Mouse (Mus musculus) megakaryocyte, adult 5-6 weeks (primary cell): ENCODE results near the gene Vtcn1. TPM values are rescaled to one million over a fixed set of nuclear protein-coding genes. Genes with fewer than 3 reads are reported as not detected.
"Not testable (repeated sequence)": the region's sequence is repeated elsewhere in the genome, so short reads cannot be mapped to it uniquely, and the experiment has no call there.

Source experiments
- ATAC-seq: 2 replicates; pipeline ENCODE4 v1.8.0; 2016; ENCODE audit warnings: mild to moderate bottlenecking, inconsistent platforms; ENCODE audit not compliant: poor library complexity, severe bottlenecking
- total RNA-seq, 2 experiments: library from RNA; stranded (forward) in 1 of 2; stranded (reverse) in 1 of 2; fragments of 153-499, 151-499 nt in 1 of 2; fragments of 221-1000, 200-1000 nt in 1 of 2; gene quantifications; 2 replicates each; pipeline versions ENCODE4 v1.2.3 to v1.2.4; 2015 to 2017

Gene Vtcn1
- not detected in 2 replicates for total RNA-seq (2015)
- total RNA-seq (2017): not detected in 2 replicates

GRCm38 (mm10) chr3:100825225-100825965, at the start of gene Vtcn1:
Vtcn1 (plus strand) TSS chr3:100825459.
- no peak for ATAC-seq

- ATAC-seq: no peak
These were observed 48.3 kb upstream of the Vtcn1 start for GRCm38 (mm10) chr3:100776967-100777366.

GRCm38 (mm10) chr3:100777568-100777967, 47.7 kb upstream of the Vtcn1 start:
- no peak for ATAC-seq

DNA sequence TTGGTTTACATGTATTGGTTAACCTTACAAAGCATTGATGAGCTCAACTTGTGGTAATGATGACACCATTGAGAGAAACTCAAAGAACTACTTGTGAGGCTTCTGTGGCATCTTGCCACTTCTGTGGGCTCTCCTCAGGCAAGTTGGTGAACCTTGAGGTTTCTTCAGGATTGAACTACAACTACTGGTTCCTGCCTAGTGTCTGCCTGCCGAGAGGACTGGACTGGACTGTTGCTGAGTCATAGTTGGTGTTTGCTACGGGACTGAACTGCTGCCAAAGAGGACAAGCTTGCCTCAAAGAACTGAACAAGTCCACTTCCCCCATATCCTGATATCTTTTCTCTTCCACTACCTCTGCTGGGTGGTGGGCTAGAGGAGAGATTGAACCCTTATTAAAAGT, 39.2 kb upstream of the Vtcn1 start:
- no peak for ATAC-seq

DNA sequence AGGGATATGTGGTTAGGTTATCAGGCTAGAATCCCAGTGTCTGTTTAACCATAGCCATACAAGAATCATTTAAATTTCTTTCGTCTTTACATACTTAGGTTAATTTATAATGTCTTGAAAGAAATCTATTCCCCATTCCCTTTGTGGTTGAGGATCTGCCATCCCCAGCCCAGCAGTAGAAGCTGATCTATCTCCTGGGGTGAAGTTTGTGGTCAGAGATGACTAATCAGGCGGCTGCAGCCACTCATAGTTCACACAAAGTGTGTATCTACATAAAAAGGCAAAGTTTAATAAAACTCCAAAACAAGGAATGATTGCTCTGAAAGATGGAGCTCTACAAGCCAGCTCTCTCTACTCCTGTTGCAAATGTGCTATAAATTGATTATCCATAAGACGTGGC, 33.6 kb upstream of the Vtcn1 start:
- no peak for ATAC-seq

DNA sequence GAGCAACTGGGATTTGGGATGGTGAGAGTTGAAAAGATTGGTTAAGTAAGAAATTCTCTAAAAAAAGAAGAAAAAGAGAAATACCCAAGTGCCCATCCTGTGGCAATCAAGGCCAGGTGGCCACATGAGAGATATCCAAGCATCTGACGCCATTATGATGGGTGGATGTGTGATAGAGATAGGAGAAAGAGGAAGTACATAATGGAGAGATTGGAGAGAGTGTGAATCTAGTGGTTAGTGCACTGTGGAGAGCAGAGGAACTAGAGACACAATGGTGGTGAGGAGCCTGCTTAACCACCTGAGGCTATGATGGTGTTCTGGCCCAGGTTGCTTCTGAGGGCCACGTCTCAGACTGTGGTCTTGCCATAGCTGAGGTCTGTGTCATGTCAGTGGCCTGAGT, 31.9 kb upstream of the Vtcn1 start:
- peak; percentile 56 for ATAC-seq

DNA sequence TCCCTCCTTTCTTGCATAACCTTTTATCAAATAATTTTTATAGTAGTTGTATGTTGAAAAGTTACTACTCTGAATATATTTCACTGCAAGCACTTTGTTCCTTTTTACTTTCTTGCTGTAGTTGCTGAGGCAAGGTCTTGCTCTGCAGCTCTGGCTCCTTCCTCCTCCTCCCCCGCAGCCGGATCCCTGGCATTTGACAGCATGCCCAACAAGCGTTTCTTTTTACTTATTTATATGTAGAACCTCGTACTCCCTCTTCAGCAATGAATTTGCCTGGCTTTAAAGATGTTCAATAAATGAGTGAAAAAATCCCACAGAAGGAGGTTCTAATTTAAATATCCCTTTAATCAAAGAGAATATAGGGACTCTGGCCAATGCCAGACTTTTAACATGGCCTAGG, 28.7 kb upstream of the Vtcn1 start:
- no peak for ATAC-seq

- ATAC-seq: no peak
These were observed 27.8 kb upstream of the Vtcn1 start for GRCm38 (mm10) chr3:100797166-100798145.

- ATAC-seq: no peak
These were observed 26.3 kb upstream of the Vtcn1 start for GRCm38 (mm10) chr3:100798872-100799422.

DNA sequence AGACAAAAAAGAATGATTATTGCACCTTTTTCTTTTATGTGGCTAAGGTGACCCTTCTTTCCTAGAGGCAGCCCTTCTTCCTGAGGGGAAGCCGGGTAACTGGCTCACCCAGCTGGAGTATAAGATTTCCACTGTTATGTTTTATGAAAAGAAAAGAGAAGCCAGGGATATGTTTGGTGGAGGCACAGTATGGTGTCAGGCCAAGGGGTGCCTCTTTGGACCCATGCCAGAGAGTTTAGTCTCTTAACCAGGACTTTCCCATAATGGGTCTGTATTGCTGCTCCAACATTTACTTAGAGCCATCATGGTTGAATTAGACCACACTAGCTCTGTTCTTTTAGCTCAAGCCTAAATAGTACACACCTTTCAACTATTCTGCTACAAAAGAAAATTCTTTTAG, 20.3 kb upstream of the Vtcn1 start:
- no peak for ATAC-seq

DNA sequence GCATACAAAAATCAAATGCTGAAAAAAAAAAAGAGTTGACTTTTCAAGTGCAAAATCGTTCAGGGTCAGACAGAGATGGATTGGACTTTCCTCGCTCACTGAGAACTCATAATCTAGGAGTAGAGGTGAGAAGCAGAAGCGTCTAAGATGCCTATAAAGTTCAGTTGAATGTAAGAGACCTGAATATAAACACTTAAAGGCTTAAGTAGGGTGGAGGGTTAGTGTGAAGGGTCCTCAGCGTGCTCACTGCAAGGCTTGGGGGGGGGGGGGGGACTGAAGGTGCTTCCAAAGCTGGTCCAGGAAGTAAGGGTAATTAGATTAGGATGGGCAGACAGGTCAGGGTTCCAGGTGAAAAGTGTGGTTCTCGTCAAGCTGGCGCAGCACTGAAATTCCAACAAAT, 19.3 kb upstream of the Vtcn1 start:
- ATAC-seq: no peak

DNA sequence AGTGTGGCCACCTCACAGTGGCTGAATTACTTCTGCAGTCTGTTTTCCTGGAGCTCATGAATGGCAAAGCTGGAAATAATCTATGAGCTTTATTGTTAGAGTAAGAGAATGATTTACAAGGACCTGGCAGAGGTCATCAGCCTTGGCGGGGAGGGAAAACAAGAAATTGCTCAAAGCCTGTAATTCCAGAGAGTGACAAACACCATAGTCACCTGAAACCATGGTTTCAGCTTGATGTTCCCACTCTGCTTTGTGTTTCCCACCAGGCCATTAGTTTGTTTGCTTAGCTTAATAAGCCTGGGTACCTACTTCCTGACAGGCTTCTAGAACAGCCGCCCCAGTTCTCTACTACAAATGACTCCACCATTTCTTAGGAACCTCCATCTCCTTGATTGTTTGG, 14.8 kb upstream of the Vtcn1 start:
- ATAC-seq: no peak

GRCm38 (mm10) chr3:100811836-100812235, 13.4 kb upstream of the Vtcn1 start:
- no peak for ATAC-seq

GRCm38 (mm10) chr3:100815490-100815889, 9.8 kb upstream of the Vtcn1 start:
- ATAC-seq: not testable (repeated sequence)

DNA sequence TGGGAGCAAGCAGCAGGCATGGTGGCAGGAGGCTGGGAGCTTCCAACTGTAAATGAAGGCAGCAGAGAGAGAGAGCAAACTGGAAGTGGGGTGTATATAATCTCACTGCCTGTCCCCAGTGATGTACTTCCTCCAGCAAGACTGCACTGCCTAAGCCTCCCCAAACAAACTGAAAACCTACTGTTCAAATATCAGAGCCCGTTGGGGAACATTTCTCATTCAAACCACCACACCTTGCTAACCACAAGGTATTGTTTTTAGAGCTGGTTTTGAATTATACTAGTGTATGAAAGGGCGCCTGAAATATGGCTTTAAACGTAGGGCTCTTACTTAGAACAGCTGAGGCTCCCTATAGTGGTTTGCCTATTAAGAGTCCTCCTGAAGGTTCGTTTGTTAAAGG, 6.5 kb upstream of the Vtcn1 start:
- no peak for ATAC-seq

DNA sequence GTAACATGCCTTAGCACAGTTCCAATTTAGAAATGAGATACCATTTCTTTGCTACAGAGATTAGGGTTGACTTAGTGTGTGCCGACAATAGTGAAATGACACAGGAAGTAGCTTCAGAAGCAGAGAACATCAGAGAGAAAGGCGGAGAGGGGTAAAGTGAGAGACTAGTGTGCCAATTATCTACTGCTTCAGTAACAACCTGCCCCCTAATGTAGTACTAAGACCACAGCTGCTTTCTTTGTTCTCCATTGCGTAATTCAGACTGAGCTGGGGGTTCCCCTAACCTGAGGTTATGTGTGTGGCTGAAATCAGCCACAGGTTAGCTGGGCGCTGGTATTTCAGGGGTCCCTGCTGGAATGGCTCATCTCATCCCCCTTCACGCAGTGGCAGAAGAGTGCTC, 5.7 kb upstream of the Vtcn1 start:
- peak; percentile 55 for ATAC-seq

DNA sequence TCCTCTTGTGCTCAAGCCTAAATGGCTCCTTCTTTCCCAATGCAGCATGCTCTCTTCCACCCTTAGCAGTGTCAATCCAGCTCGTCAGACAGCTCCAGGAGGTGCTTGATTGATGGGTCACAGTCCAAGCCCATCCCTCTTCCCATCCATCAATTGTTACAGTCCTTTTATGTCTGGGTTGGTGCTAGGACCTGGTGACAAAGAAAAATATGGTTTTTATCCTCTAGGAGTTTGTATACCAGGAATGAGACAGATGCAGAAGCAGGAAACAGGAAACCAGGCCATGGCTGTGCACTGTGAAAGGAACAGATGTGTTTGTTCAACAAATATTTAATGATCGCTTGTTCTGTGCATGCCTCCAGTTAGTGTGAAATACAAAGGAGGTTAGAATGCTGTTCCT, 4.4 kb upstream of the Vtcn1 start:
- ATAC-seq: no peak

GRCm38 (mm10) chr3:100821276-100821675, 4.0 kb upstream of the Vtcn1 start:
- peak; percentile 39; the same call in 1 of the 2 replicates for ATAC-seq

- no peak for ATAC-seq
These were observed 18.5 kb downstream of the Vtcn1 start for GRCm38 (mm10) chr3:100843784-100844183.

DNA sequence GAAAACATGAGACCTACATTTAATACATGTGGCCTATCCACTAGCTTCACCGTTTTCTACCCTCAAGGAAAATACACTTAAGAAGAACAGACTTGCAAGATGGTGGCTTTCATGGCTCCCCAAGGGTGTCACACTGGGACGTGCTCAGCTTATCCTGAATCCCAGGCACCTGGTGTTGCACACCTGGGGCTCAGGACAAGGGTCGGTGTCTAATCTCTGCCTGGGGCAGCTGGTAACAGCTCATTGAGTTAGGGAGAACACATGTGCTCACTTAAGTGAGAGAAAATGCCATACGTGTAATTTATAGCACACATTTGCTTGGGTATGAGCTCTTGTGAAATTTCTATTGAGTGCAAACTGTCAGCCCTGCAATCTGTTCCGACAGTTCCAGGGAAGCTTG, 19.1 kb downstream of the Vtcn1 start:
- no peak for ATAC-seq

- no peak for ATAC-seq
These were observed 23.1 kb downstream of the Vtcn1 start for GRCm38 (mm10) chr3:100848348-100848747.

GRCm38 (mm10) chr3:100850468-100850867, 25.2 kb downstream of the Vtcn1 start:
- ATAC-seq: no peak
